8 mouse cellular contexts compared by ENCODE assay signal in genomic region chr2:18046758-18047645, GRCm38 (mm10). TPM values are rescaled to one million over a fixed set of nuclear protein-coding genes. Genes with fewer than 3 reads are reported as not detected.
DNase-seq lines count a peak whose midpoint lies in the region; ATAC-seq and TF ChIP-seq lines count a peak whose summit lies in the region.

No protein-coding gene starts in this region.

- TF ChIP-seq EP300 in lung, postnatal 0 days (IDR thresholded peaks at IDR 0.05): no peak

- H3K4me3 ChIP-seq in G1E (ENCODE audit: low read depth, low read length): peak overlapping the region; percentile 76
- peak overlapping the region; percentile 73 for H3K4me3 ChIP-seq in forebrain, embryonic 16.5 days (replicated peaks; ENCODE audit: low read length)
- H3K4me3 ChIP-seq in lung, postnatal 0 days (ENCODE audit: low read depth, low read length): peak overlapping the region; percentile 81

- H3K9ac ChIP-seq in forebrain, embryonic 16.5 days (replicated peaks; ENCODE audit: low read depth, low read length): peak overlapping the region; percentile 99
- peak overlapping the region; percentile 79 for H3K9ac ChIP-seq in lung, postnatal 0 days (replicated peaks; ENCODE audit: low read depth)

- peak; percentile 49 for DNase-seq in G1E (ENCODE audit: low spot score)
- DNase-seq in cerebellum, adult 11-12 months: peak; percentile 77
- peak; percentile 66 to 77 for DNase-seq in layer of hippocampus, postnatal 10 days (ENCODE audit: low spot score in 2 of 2)
- DNase-seq in lung, postnatal 0 days (ENCODE audit: low spot score): peak; percentile 72
- DNase-seq in retina, embryonic 14.5 days (ENCODE audit: low spot score): peak; percentile 63
- peak; percentile 51 for DNase-seq in urinary bladder, postnatal 25 days (ENCODE audit: low spot score)

- peaks cover 43% of the 10 kb centered on the region for H3K27me3 ChIP-seq in G1E (ENCODE audit: insufficient read depth, low read length)
- no peaks in the 10 kb centered on the region for H3K27me3 ChIP-seq in forebrain, embryonic 16.5 days (replicated peaks; ENCODE audit: control insufficient read depth, insufficient read depth, low read length)
- no peaks in the 10 kb centered on the region for H3K27me3 ChIP-seq in lung, postnatal 0 days (replicated peaks; ENCODE audit: insufficient read depth, low read length)

- 0% methylated on average over 61 of the region's 64 CpGs for WGBS in forebrain, embryonic 16.5 days
- under 1% methylated on average over 48 of the region's 64 CpGs for WGBS in lung, postnatal 0 days

- no peak for TF ChIP-seq CTCF in G1E (IDR thresholded peaks at IDR 0.05; ENCODE audit: low read depth, low read length)
- no peak for TF ChIP-seq CTCF in lung, postnatal 0 days (IDR thresholded peaks at IDR 0.05)

- peak overlapping the region; percentile 86 for H3K4me2 ChIP-seq in forebrain, embryonic 16.5 days (ENCODE audit: low read length)
- peak overlapping the region; percentile 64 for H3K4me2 ChIP-seq in lung, postnatal 0 days (replicated peaks; ENCODE audit: low read depth, low read length)

- H3K4me1 ChIP-seq in G1E (ENCODE audit: insufficient read depth, low read depth, low read length): peaks cover 43% of the 10 kb centered on the region
- H3K4me1 ChIP-seq in forebrain, embryonic 16.5 days (replicated peaks; ENCODE audit: control insufficient read depth, insufficient read depth, low read length): peaks cover 41% of the 10 kb centered on the region
- H3K4me1 ChIP-seq in lung, postnatal 0 days (ENCODE audit: insufficient read depth, low read depth, low read length): peaks cover 22% of the 10 kb centered on the region

- peak overlapping the region; percentile 99 for H3K27ac ChIP-seq in forebrain, embryonic 16.5 days (ENCODE audit: low read length)
- peak overlapping the region; percentile 96 for H3K27ac ChIP-seq in lung, postnatal 0 days (ENCODE audit: low read length)

- ATAC-seq in G1E (ENCODE audit: extremely low read depth, insufficient number of reproducible peaks, low FRiP score, poor library complexity, severe bottlenecking): no peak
- peak; percentile 32 for ATAC-seq in forebrain, embryonic 16.5 days
- peak; percentile 34 to 59; a peak in 3 of 4 replicates for ATAC-seq in hematopoietic stem cell, adult 5-6 weeks (replicated peaks in 1 of 2; ENCODE audit: insufficient read depth in 1 of 2, low FRiP score in 2 of 2, low TSS enrichment in 1 of 2, low read depth in 1 of 2, poor library complexity in 2 of 2, severe bottlenecking in 2 of 2)
- peak; percentile 72 for ATAC-seq in lung, postnatal 0 days

- H3K9me3 ChIP-seq in G1E (replicated peaks): no peaks in the 10 kb centered on the region
- H3K9me3 ChIP-seq in forebrain, embryonic 16.5 days (ENCODE audit: control insufficient read depth, low read length): no peaks in the 10 kb centered on the region
- H3K9me3 ChIP-seq in lung, postnatal 0 days (ENCODE audit: low read length): no peaks in the 10 kb centered on the region

- no peaks in the 10 kb centered on the region for H3K36me3 ChIP-seq in G1E (replicated peaks)
- H3K36me3 ChIP-seq in forebrain, embryonic 16.5 days (ENCODE audit: control insufficient read depth, insufficient read depth): no peaks in the 10 kb centered on the region
- H3K36me3 ChIP-seq in lung, postnatal 0 days (ENCODE audit: insufficient read depth, low read length): no peaks in the 10 kb centered on the region

RNA-seq across cellular contexts. Expression of gene Skida1, which starts 1.8 kb away (rescaled TPM):
- 1.3 and 33.3 TPM in 2 replicates for total RNA-seq in G1E (2014; fragmentation: Nextera tagmentation)
- total RNA-seq in G1E (2017): 1.8 and 2.0 TPM in 2 replicates
- 0.20 TPM in 2 replicates for polyA plus RNA-seq in G1E (2012)
- polyA plus RNA-seq in forebrain, embryonic 16.5 days (2015; fragmentation: Nextera tagmentation; extraction: Ambion mirVana): 9.8 and 13.4 TPM in 2 replicates
- 0.44 TPM in 1 of 2 replicates, not detected in the other for total RNA-seq in hematopoietic stem cell, adult 5-6 weeks (2017)
- total RNA-seq in layer of hippocampus, postnatal 10 days (2021): 10 to 100 TPM; 12.7 to 14.8 TPM
- 2.5 and 3.0 TPM in 2 replicates for polyA plus RNA-seq in lung, postnatal 0 days (2015; fragmentation: Nextera tagmentation; extraction: Ambion mirVana)

RNA-seq across cellular contexts. Expression of gene Mllt10, which starts 8.0 kb away (rescaled TPM):
- 141 and 160 TPM in 2 replicates for total RNA-seq in G1E (2014; fragmentation: Nextera tagmentation)
- total RNA-seq in G1E (2017): 62.9 and 73.6 TPM in 2 replicates
- polyA plus RNA-seq in G1E (2012): 20.5 and 20.8 TPM in 2 replicates
- 53.8 and 56.0 TPM in 2 replicates for polyA plus RNA-seq in forebrain, embryonic 16.5 days (2015; fragmentation: Nextera tagmentation; extraction: Ambion mirVana)
- 65.4 and 95.8 TPM in 2 replicates for total RNA-seq in hematopoietic stem cell, adult 5-6 weeks (2017)
- total RNA-seq in layer of hippocampus, postnatal 10 days (2021): 10 to 100 TPM; 48.8 to 58.2 TPM
- polyA plus RNA-seq in lung, postnatal 0 days (2015; fragmentation: Nextera tagmentation; extraction: Ambion mirVana): 35.1 and 38.9 TPM in 2 replicates

RNA-seq across cellular contexts. Expression of gene A930004D18Rik, which starts 9.5 kb away (rescaled TPM):
- total RNA-seq in G1E (2014; fragmentation: Nextera tagmentation) (0.30 and 0.87 TPM in 2 replicates), G1E (2017) (1.5 and 2.1 TPM in 2 replicates)
- polyA plus RNA-seq in G1E (2012): 0.55 and 0.65 TPM in 2 replicates
- 9.6 and 14.1 TPM in 2 replicates for polyA plus RNA-seq in forebrain, embryonic 16.5 days (2015; fragmentation: Nextera tagmentation; extraction: Ambion mirVana)
- not detected in 2 replicates for total RNA-seq in hematopoietic stem cell, adult 5-6 weeks (2017)
- 1 to 10 TPM; 3.3 to 3.8 TPM for total RNA-seq in layer of hippocampus, postnatal 10 days (2021)
- polyA plus RNA-seq in lung, postnatal 0 days (2015; fragmentation: Nextera tagmentation; extraction: Ambion mirVana): 11.0 and 11.3 TPM in 2 replicates

RNA-seq across cellular contexts. Expression of gene H2al2a, which starts 50.2 kb away (rescaled TPM):
- not detected in 2 replicates for total RNA-seq in G1E (2014; fragmentation: Nextera tagmentation)
- not detected in 2 replicates for total RNA-seq in G1E (2017)
- not detected in 2 replicates for polyA plus RNA-seq in G1E (2012)
- not detected in 2 replicates for polyA plus RNA-seq in forebrain, embryonic 16.5 days (2015; fragmentation: Nextera tagmentation; extraction: Ambion mirVana)
- not detected in 2 replicates for total RNA-seq in hematopoietic stem cell, adult 5-6 weeks (2017)
- total RNA-seq in layer of hippocampus, postnatal 10 days (2021): not detected
- not detected in 2 replicates for polyA plus RNA-seq in lung, postnatal 0 days (2015; fragmentation: Nextera tagmentation; extraction: Ambion mirVana)
